Mouse (Mus musculus): ENCODE data around the gene Mitd1. TPM values are rescaled to one million over a fixed set of nuclear protein-coding genes. Genes with fewer than 3 reads are reported as not detected.
A peak's percentile ranks its signal among the peaks of the same experiment; 100 is the strongest.

Gene Mitd1
- polyA plus RNA-seq, 1 experiment from 2014 or later, result 11.5 TPM

GRCm38 (mm10) chr1:37894606-37895005 is 4.4 kb upstream of the Mitd1 start:
- peaks cover 63% of the 10 kb centered on the region for H3K36me3 ChIP-seq
- no peaks in the 10 kb centered on the region for H3K9me3 ChIP-seq

GRCm38 (mm10) chr1:37891400-37891799 is 1.2 kb upstream of the Mitd1 start:
- Histone ChIP-seq H3K4me2 (peak overlapping the region; percentile 74), H3K9me3 (no peaks in the 10 kb centered on the region), H3K27me3 (replicated peaks) (no peaks in the 10 kb centered on the region), H3K36me3 (peaks cover 32% of the 10 kb centered on the region), H3K4me3 (peak overlapping the region; percentile 69), H3K4me1 (peaks cover 21% of the 10 kb centered on the region), H3K9ac (peak overlapping the region; percentile 81), H3K27ac (replicated peaks) (no peak overlapping the region)
- WGBS, result 58% methylated on average over 3 of the region's 3 CpGs
- ATAC-seq (ENCODE audit: extremely low read depth, insufficient number of reproducible peaks, low FRiP score, low TSS enrichment), result no peak

More at GRCm38 (mm10) chr1:37894606-37895005, 4.4 kb upstream of the Mitd1 start:
- no peak overlapping the region for H3K9ac ChIP-seq
- H3K4me2 ChIP-seq, result no peak overlapping the region
- H3K27ac ChIP-seq (replicated peaks), result no peak overlapping the region
- H3K4me3 ChIP-seq, result no peak overlapping the region
- H3K4me1 ChIP-seq, result peaks cover 15% of the 10 kb centered on the region
- no peak for ATAC-seq (ENCODE audit: extremely low read depth, insufficient number of reproducible peaks, low FRiP score, low TSS enrichment)
- no peaks in the 10 kb centered on the region for H3K27me3 ChIP-seq (replicated peaks)

- 75% methylated on average over 7 of the region's 7 CpGs for WGBS
- H3K4me3 ChIP-seq, result peak overlapping the region; percentile 69
- H3K4me2 ChIP-seq, result peak overlapping the region; percentile 74
- H3K4me1 ChIP-seq, result peaks cover 21% of the 10 kb centered on the region
- H3K36me3 ChIP-seq, result peaks cover 20% of the 10 kb centered on the region
- H3K9ac ChIP-seq, result peak overlapping the region; percentile 81
- ATAC-seq (ENCODE audit: extremely low read depth, insufficient number of reproducible peaks, low FRiP score, low TSS enrichment), result no peak
- H3K9me3 ChIP-seq, result no peaks in the 10 kb centered on the region
- no peak overlapping the region for H3K27ac ChIP-seq (replicated peaks)
- H3K27me3 ChIP-seq (replicated peaks), result no peaks in the 10 kb centered on the region
Observed at GRCm38 (mm10) chr1:37889206-37889605, 1.0 kb downstream of the Mitd1 start.

DNA sequence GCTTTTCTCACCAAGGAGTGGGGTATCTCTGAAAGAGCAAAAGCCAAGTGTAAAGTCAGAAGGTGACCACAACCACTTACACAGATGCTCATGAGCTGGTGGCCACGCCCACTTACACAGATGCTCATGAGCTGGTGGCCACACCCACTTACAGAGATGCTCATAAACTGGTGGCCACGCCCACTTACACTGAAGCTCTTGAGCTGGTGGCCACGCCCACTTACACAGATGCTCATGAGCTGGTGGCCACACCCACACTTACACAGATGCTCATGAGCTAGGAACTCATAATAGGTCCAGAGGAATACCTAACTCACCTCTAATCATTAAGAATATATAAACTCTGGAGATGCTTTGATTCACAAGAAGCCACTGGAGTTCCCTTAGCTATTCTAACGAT is 5.8 kb downstream of the Mitd1 start:
- H3K4me3 ChIP-seq, result no peak overlapping the region
- no peak overlapping the region for H3K27ac ChIP-seq (replicated peaks)
- peaks cover 6% of the 10 kb centered on the region for H3K4me1 ChIP-seq
- no peak for ATAC-seq (ENCODE audit: extremely low read depth, insufficient number of reproducible peaks, low FRiP score, low TSS enrichment)
- WGBS, result 67% methylated on average over 4 of the region's 4 CpGs
- no peak overlapping the region for H3K4me2 ChIP-seq
- H3K27me3 ChIP-seq (replicated peaks), result no peaks in the 10 kb centered on the region
- no peaks in the 10 kb centered on the region for H3K9me3 ChIP-seq
- H3K36me3 ChIP-seq, result peaks cover 54% of the 10 kb centered on the region
- H3K9ac ChIP-seq, result no peak overlapping the region

- no peaks in the 10 kb centered on the region for H3K27me3 ChIP-seq (replicated peaks)
- 81% methylated on average over 4 of the region's 4 CpGs for WGBS
- peaks cover 64% of the 10 kb centered on the region for H3K36me3 ChIP-seq
- ATAC-seq (ENCODE audit: extremely low read depth, insufficient number of reproducible peaks, low FRiP score, low TSS enrichment), result no peak
- no peaks in the 10 kb centered on the region for H3K4me1 ChIP-seq
- no peak overlapping the region for H3K9ac ChIP-seq
- no peaks in the 10 kb centered on the region for H3K9me3 ChIP-seq
- no peak overlapping the region for H3K4me2 ChIP-seq
- H3K4me3 ChIP-seq, result no peak overlapping the region
- no peak overlapping the region for H3K27ac ChIP-seq (replicated peaks)
Observed at GRCm38 (mm10) chr1:37883411-37883810, 6.8 kb downstream of the Mitd1 start.

DNA sequence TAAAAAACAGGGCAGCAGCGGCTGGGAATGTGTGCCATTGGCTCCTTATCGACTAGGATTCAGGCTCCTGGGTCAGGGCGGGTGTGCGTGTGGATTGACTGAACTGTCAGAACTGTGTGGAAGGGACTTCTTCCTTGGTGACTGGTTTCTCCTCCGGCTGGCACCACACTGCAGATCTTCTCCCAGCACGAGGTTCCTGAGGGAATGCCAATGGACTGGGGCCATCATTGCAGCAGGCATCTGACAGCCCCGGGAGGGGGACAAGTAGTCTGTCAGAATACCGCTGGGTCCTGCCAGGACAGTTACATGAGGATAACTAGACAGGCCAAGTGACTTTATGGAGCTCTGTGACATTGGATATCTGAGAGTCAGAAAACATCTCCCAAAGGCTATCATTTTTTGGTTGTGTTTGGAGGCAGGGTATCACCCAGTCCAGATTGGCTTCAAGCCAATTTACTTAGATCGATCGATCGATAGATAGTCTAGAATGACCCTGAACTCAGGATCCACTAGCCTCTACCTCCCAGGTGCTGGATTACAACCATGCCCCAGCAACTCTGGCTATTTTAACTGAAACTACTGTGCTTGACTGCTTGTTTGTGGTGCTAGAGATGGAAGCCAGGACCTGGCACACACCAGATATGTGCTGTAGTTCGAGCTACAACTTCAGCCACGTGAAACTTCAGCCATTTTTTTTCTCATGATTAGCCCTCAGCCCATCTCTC is 12.3 kb downstream of the Mitd1 start:
- Histone ChIP-seq H3K36me3 (peaks cover 78% of the 10 kb centered on the region), H3K27ac (replicated peaks) (no peak overlapping the region), H3K9ac (no peak overlapping the region), H3K4me2 (no peak overlapping the region), H3K9me3 (peaks cover 6% of the 10 kb centered on the region; the same call in 1 of the 2 replicates), H3K27me3 (replicated peaks) (no peaks in the 10 kb centered on the region), H3K4me1 (peaks cover 4% of the 10 kb centered on the region), H3K4me3 (no peak overlapping the region)
- no peak for ATAC-seq (ENCODE audit: extremely low read depth, insufficient number of reproducible peaks, low FRiP score, low TSS enrichment)
- 89% methylated on average over 13 of the region's 13 CpGs for WGBS

- Histone ChIP-seq H3K27me3 (replicated peaks) (peaks cover 18% of the 10 kb centered on the region), H3K4me2 (peak overlapping the region; percentile 72), H3K4me3 (peak overlapping the region; percentile 67), H3K4me1 (peaks cover 13% of the 10 kb centered on the region), H3K36me3 (peaks cover 35% of the 10 kb centered on the region), H3K9me3 (peaks cover 6% of the 10 kb centered on the region; the same call in 1 of the 2 replicates), H3K27ac (replicated peaks) (peak overlapping the region; percentile 86; the same call in 1 of the 2 replicates), H3K9ac (peak overlapping the region; percentile 72)
- WGBS, result 77% methylated on average over 4 of the region's 4 CpGs
- ATAC-seq (ENCODE audit: extremely low read depth, insufficient number of reproducible peaks, low FRiP score, low TSS enrichment), result no peak
Observed at GRCm38 (mm10) chr1:37873157-37873556, 17.1 kb downstream of the Mitd1 start.

- peak overlapping the region; percentile 72 for H3K4me2 ChIP-seq
- H3K9me3 ChIP-seq, result peaks cover 6% of the 10 kb centered on the region; the same call in 1 of the 2 replicates
- H3K36me3 ChIP-seq, result peaks cover 28% of the 10 kb centered on the region
- H3K4me3 ChIP-seq, result peak overlapping the region; percentile 67
- H3K9ac ChIP-seq, result peak overlapping the region; percentile 72
- peaks cover 18% of the 10 kb centered on the region for H3K27me3 ChIP-seq (replicated peaks)
- 5% methylated on average over 33 of the region's 33 CpGs for WGBS
- peaks cover 13% of the 10 kb centered on the region for H3K4me1 ChIP-seq
- peak overlapping the region; percentile 86 for H3K27ac ChIP-seq (replicated peaks)
- ATAC-seq (ENCODE audit: extremely low read depth, insufficient number of reproducible peaks, low FRiP score, low TSS enrichment), result peak; percentile 86
Observed at GRCm38 (mm10) chr1:37872131-37873067, 17.8 kb downstream of the Mitd1 start.

GRCm38 (mm10) chr1:37871704-37872103 is 18.5 kb downstream of the Mitd1 start, which contains the start of gene Lipt1:
TSS of gene Lipt1 (plus strand) at chr1:37871738.
- ATAC-seq (ENCODE audit: extremely low read depth, insufficient number of reproducible peaks, low FRiP score, low TSS enrichment), result peak; percentile 43; the same call in 1 of the 2 replicates
- Histone ChIP-seq H3K4me3 (peak within 1 kb of the TSS; percentile 67), H3K36me3 (peaks cover 21% of the 10 kb centered on the region), H3K9me3 (peaks cover 6% of the 10 kb centered on the region; the same call in 1 of the 2 replicates), H3K9ac (peak within 1 kb of the TSS; percentile 72), H3K27me3 (replicated peaks) (peaks cover 18% of the 10 kb centered on the region), H3K4me2 (peak within 1 kb of the TSS; percentile 72), H3K4me1 (peaks cover 13% of the 10 kb centered on the region), H3K27ac (replicated peaks) (peak within 1 kb of the TSS; percentile 86)
- 5% methylated on average over 7 of the region's 7 CpGs for WGBS

DNA sequence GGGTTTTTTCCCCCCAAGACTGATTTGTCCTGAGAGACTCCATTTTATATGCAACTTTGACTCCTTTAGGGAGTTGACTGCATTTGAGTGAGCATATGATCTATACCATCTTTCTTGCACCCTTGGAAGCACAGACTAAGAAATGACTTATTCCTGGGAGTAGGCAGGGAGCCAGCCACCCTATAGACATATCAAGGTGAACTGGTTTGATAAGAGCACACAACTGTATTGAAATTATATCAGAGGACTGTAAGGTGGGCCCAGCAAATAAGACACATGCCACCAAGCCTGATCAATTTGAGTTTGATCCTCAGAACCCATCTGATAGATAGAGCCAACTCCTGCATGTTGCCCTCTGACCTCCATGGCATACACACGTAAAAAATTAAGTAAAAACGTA is 20.8 kb downstream of the Mitd1 start:
- H3K27me3 ChIP-seq (replicated peaks), result peaks cover 18% of the 10 kb centered on the region
- H3K9me3 ChIP-seq, result no peaks in the 10 kb centered on the region
- no peak overlapping the region for H3K4me3 ChIP-seq
- no peak for ATAC-seq (ENCODE audit: extremely low read depth, insufficient number of reproducible peaks, low FRiP score, low TSS enrichment)
- H3K9ac ChIP-seq, result no peak overlapping the region
- peaks cover 22% of the 10 kb centered on the region for H3K4me1 ChIP-seq
- no peaks in the 10 kb centered on the region for H3K36me3 ChIP-seq
- WGBS, result 49% methylated on average over 2 of the region's 2 CpGs
- H3K27ac ChIP-seq (replicated peaks), result no peak overlapping the region
- H3K4me2 ChIP-seq, result no peak overlapping the region

GRCm38 (mm10) chr1:37868640-37869039 is 21.6 kb downstream of the Mitd1 start:
- H3K4me2 ChIP-seq, result no peak overlapping the region
- H3K36me3 ChIP-seq, result no peaks in the 10 kb centered on the region
- no peak overlapping the region for H3K4me3 ChIP-seq
- peaks cover 18% of the 10 kb centered on the region for H3K27me3 ChIP-seq (replicated peaks)
- no peak for ATAC-seq (ENCODE audit: extremely low read depth, insufficient number of reproducible peaks, low FRiP score, low TSS enrichment)
- H3K4me1 ChIP-seq, result peaks cover 22% of the 10 kb centered on the region
- WGBS, result 58% methylated on average over 10 of the region's 10 CpGs
- no peak overlapping the region for H3K27ac ChIP-seq (replicated peaks)
- no peaks in the 10 kb centered on the region for H3K9me3 ChIP-seq
- no peak overlapping the region for H3K9ac ChIP-seq
